Mouse (Mus musculus) C2C12 (cell line): Measurements from ENCODE around the gene Taf6l.

ENCODE experiments used
- CEBPB ChIP-seq: IDR thresholded peaks from one replicate; pipeline ENCODE4 v1.6.1; 2011; ENCODE audit warnings: low read depth, mild to moderate bottlenecking, control low read depth, moderate library complexity
- CTCF ChIP-seq: IDR thresholded peaks from one replicate; pipeline ENCODE4 v1.5.1; 2011; ENCODE audit not compliant: control insufficient read depth, insufficient read depth, insufficient read length
- FOSL1 ChIP-seq: IDR thresholded peaks from one replicate; pipeline ENCODE4 v1.8.0; 2011; ENCODE audit warnings: mild to moderate bottlenecking, low read length; ENCODE audit not compliant: poor library complexity, insufficient read depth, severe bottlenecking
- MAX ChIP-seq: IDR thresholded peaks from one replicate; pipeline ENCODE4 v1.6.1; 2011; ENCODE audit warnings: mild to moderate bottlenecking, control low read depth

GRCm38 (mm10) chr19:8770567-8771270 lies 15.5 kb downstream of the Taf6l start, which contains the start of gene Tmem223:
- TF ChIP-seq CEBPB: no peak
- no peak for TF ChIP-seq CTCF
- no peak for TF ChIP-seq MAX
- no peak for TF ChIP-seq FOSL1
